Mouse (Mus musculus): ENCODE measurements at regions not wholly inside any gene's neighbourhood (a gene's known extent, or its start where the extent isn't known, plus 50 kb on each side); places are given as distances from the start of the nearest gene placed in this dataset.

- TF ChIP-seq EP300 (IDR thresholded peaks at IDR 0.05; ENCODE audit: insufficient read depth, low read depth, low read length) (no peak), CTCF (IDR thresholded peaks at IDR 0.05; ENCODE audit: low read depth, low read length) (no peak)
These were observed 641.5 kb upstream of the Tenm3 start for GRCm38 (mm10) chr8:49485284-49485683.
